Mouse (Mus musculus) MEL (cell line): ENCODE measurements around the gene Aifm2.

Experiments used
- CTCF ChIP-seq, 3 experiments: IDR thresholded peaks in 2 of 3; conservative IDR thresholded peaks in 1 of 3; 2 replicates each; pipeline ENCODE4 v1.5.1; 2011 to 2012; ENCODE audit warnings: low read length in 3 of 3, low read depth in 2 of 3, mild to moderate bottlenecking in 2 of 3, improper control_type of control experiment in 1 of 3, inconsistent platforms in 1 of 3, mixed read lengths in 1 of 3, moderate library complexity in 1 of 3; ENCODE audit not compliant: control insufficient read depth in 1 of 3, insufficient read depth in 1 of 3, poor library complexity in 1 of 3, severe bottlenecking in 1 of 3
- EP300 ChIP-seq, 2 experiments: IDR thresholded peaks; 2 replicates each; pipeline ENCODE4 v1.6.1; 2011; ENCODE audit warnings: improper control_type of control experiment in 2 of 2, low read length in 2 of 2, low read depth in 1 of 2, mild to moderate bottlenecking in 1 of 2
- GATA1 ChIP-seq: IDR thresholded peaks from 2 replicates; pipeline ENCODE4 v1.6.1; 2011; ENCODE audit warnings: low read depth, low read length, improper control_type of control experiment
- HCFC1 ChIP-seq: IDR thresholded peaks from 2 replicates; pipeline ENCODE4 v1.6.1; 2012; ENCODE audit warnings: low read depth, mild to moderate bottlenecking, inconsistent platforms, low read length, improper control_type of control experiment, moderate library complexity
- MAX ChIP-seq: IDR thresholded peaks from 2 replicates; pipeline ENCODE4 v1.6.1; 2011; ENCODE audit warnings: low read length, improper control_type of control experiment
- POLR2A ChIP-seq, 2 experiments: IDR thresholded peaks; 2 replicates each; pipeline ENCODE4 v1.6.1; 2011 to 2012; ENCODE audit warnings: low read length in 2 of 2, mild to moderate bottlenecking in 2 of 2, control low read depth in 1 of 2, improper control_type of control experiment in 1 of 2, low read depth in 1 of 2, moderate library complexity in 1 of 2; ENCODE audit not compliant: control insufficient read depth in 1 of 2, insufficient read depth in 1 of 2, poor library complexity in 1 of 2
- ZKSCAN1 ChIP-seq: IDR thresholded peaks from 2 replicates; pipeline ENCODE4 v1.6.1; 2012; ENCODE audit warnings: low read depth, mild to moderate bottlenecking, inconsistent platforms, low read length, improper control_type of control experiment, moderate library complexity

GRCm38 (mm10) chr10:61782799-61783611, 67.9 kb downstream of the Aifm2 start:
- TF ChIP-seq HCFC1 (no peak), POLR2A (IDR thresholded peaks at IDR 0.05; ENCODE audit: control insufficient read depth in 1 of 2, insufficient read depth in 1 of 2, low read depth in 1 of 2, low read length in 2 of 2, poor library complexity in 1 of 2) (no peak), MAX (no peak), EP300 (IDR thresholded peaks at IDR 0.05; ENCODE audit: low read depth in 1 of 2, low read length in 2 of 2) (no peak), GATA1 (no peak), CTCF (IDR thresholded peaks at IDR 0.05 in 2 of 3, conservative IDR thresholded peaks at IDR 0.05 in 1 of 3; ENCODE audit: control insufficient read depth in 1 of 3, insufficient read depth in 1 of 3, low read depth in 2 of 3, low read length in 3 of 3, poor library complexity in 1 of 3, severe bottlenecking in 1 of 3) (no peak), ZKSCAN1 (no peak)
